Mouse (Mus musculus): Measurements from ENCODE around the gene Itpk1.

GRCm38 (mm10) chr12:102704457-102705198 is at the start of gene Itpk1:
- TF ChIP-seq CTCF (IDR thresholded peaks at IDR 0.05; ENCODE audit: low read depth, low read length) (no peak), POLR2A (IDR thresholded peaks at IDR 0.05; ENCODE audit: insufficient read depth, low read length) (no peak), EP300 (IDR thresholded peaks at IDR 0.05; ENCODE audit: insufficient read depth, low read depth, low read length) (no peak)
